Mouse (Mus musculus) kidney, embryonic 16.5 days (tissue): ENCODE results near the gene Clec16a. TPM values are rescaled to one million over a fixed set of nuclear protein-coding genes. Genes with fewer than 3 reads are reported as not detected.

Experiments used
- ATAC-seq: fragments of 200-750 bp; cut with Nextera tagmentation; 2 replicates; pipeline ENCODE4 v1.8.0; 2017; ENCODE audit warnings: moderate TSS enrichment; ENCODE audit not compliant: low FRiP score, low TSS enrichment
- H3K27ac ChIP-seq: fragments of 300-500 bp; sonication (generic); 2 replicates; pipeline ENCODE4 v1.5.1; 2014; ENCODE audit warnings: low read length
- H3K27me3 ChIP-seq: fragments of 300-500 bp; sonication (generic); 2 replicates; pipeline ENCODE4 v1.6.1; 2014; ENCODE audit warnings: low read length, control low read depth, mixed read lengths; ENCODE audit not compliant: insufficient read depth
- H3K36me3 ChIP-seq: fragments of 300-500 bp; sonication (generic); 2 replicates; pipeline ENCODE4 v1.6.1; 2014; ENCODE audit warnings: low read length, control low read depth, mixed read lengths; ENCODE audit not compliant: insufficient read depth
- H3K4me1 ChIP-seq: fragments of 300-500 bp; sonication (generic); 2 replicates; pipeline ENCODE4 v1.6.1; 2014; ENCODE audit warnings: low read length, control low read depth, mixed read lengths; ENCODE audit not compliant: insufficient read depth
- H3K4me2 ChIP-seq: fragments of 300-500 bp; sonication (generic); replicated peaks from 2 replicates; pipeline ENCODE4 v1.6.1; 2014; ENCODE audit warnings: low read depth, low read length
- H3K4me3 ChIP-seq: fragments of 300-500 bp; sonication (generic); 2 replicates; pipeline ENCODE4 v1.5.1; 2014; ENCODE audit warnings: mild to moderate bottlenecking, low read length
- H3K9ac ChIP-seq: fragments of 300-500 bp; sonication (generic); replicated peaks from 2 replicates; pipeline ENCODE4 v1.6.1; 2014; ENCODE audit warnings: low read length
- H3K9me3 ChIP-seq: fragments of 300-500 bp; sonication (generic); 2 replicates; pipeline ENCODE4 v1.6.1; 2016; ENCODE audit warnings: low read length, control low read depth
- WGBS: fragments of 180-500 bp; shearing (Covaris S2); extraction: QIAGEN DNeasy Blood & Tissue Kit; methylation state at CpG from one replicate; pipeline ENCODE4 v1.1.7; 2014; 5-methylcytosine and 5-hydroxymethylcytosine counted together
- polyA plus RNA-seq: library from polyadenylated mRNA; unstranded; fragments of >200 nt; fragmentation: Nextera tagmentation; extraction: Ambion mirVana; gene quantifications from 2 replicates; pipeline ENCODE4 v1.2.1, GENCODE M21; 2015

Gene Clec16a
- polyA plus RNA-seq, 1 experiment from 2014 or later, result 32.1 TPM

GRCm38 (mm10) chr16:10771769-10772510 is 226.8 kb downstream of the Clec16a start:
- Histone ChIP-seq H3K9ac (no peak overlapping the region), H3K9me3 (no peaks in the 10 kb centered on the region), H3K4me1 (peaks cover 20% of the 10 kb centered on the region), H3K4me3 (no peak overlapping the region), H3K27me3 (no peaks in the 10 kb centered on the region), H3K27ac (no peak overlapping the region), H3K4me2 (no peak overlapping the region), H3K36me3 (no peaks in the 10 kb centered on the region)
- 66% methylated on average over 19 of the region's 19 CpGs for WGBS
- no peak for ATAC-seq

GRCm38 (mm10) chr16:10773543-10773942 is 228.4 kb downstream of the Clec16a start:
- no peak overlapping the region for H3K4me2 ChIP-seq
- H3K4me3 ChIP-seq, result no peak overlapping the region
- no peak for ATAC-seq
- no peaks in the 10 kb centered on the region for H3K27me3 ChIP-seq
- H3K36me3 ChIP-seq, result no peaks in the 10 kb centered on the region
- no peaks in the 10 kb centered on the region for H3K9me3 ChIP-seq
- H3K9ac ChIP-seq, result no peak overlapping the region
- H3K4me1 ChIP-seq, result peaks cover 26% of the 10 kb centered on the region
- H3K27ac ChIP-seq, result no peak overlapping the region
- 81% methylated on average over 8 of the region's 8 CpGs for WGBS

GRCm38 (mm10) chr16:10774726-10775125 is 229.6 kb downstream of the Clec16a start:
- no peak overlapping the region for H3K4me2 ChIP-seq
- ATAC-seq, result no peak
- H3K36me3 ChIP-seq, result no peaks in the 10 kb centered on the region
- WGBS, result 80% methylated on average over 4 of the region's 4 CpGs
- no peak overlapping the region for H3K4me3 ChIP-seq
- no peak overlapping the region for H3K27ac ChIP-seq
- no peaks in the 10 kb centered on the region for H3K9me3 ChIP-seq
- no peaks in the 10 kb centered on the region for H3K27me3 ChIP-seq
- H3K4me1 ChIP-seq, result peaks cover 22% of the 10 kb centered on the region
- no peak overlapping the region for H3K9ac ChIP-seq

- no peaks in the 10 kb centered on the region for H3K9me3 ChIP-seq
- no peak overlapping the region for H3K4me3 ChIP-seq
- no peaks in the 10 kb centered on the region for H3K36me3 ChIP-seq
- no peak overlapping the region for H3K4me2 ChIP-seq
- H3K27ac ChIP-seq, result no peak overlapping the region
- WGBS, result 21% methylated on average over 7 of the region's 7 CpGs
- H3K27me3 ChIP-seq, result no peaks in the 10 kb centered on the region
- peak; percentile 25; the same call in 1 of the 2 replicates for ATAC-seq
- H3K9ac ChIP-seq, result no peak overlapping the region
- peaks cover 14% of the 10 kb centered on the region for H3K4me1 ChIP-seq
Measured at GRCm38 (mm10) chr16:10776322-10776721, 231.2 kb downstream of the Clec16a start.

- ATAC-seq, result no peak
- Histone ChIP-seq H3K9me3 (no peaks in the 10 kb centered on the region), H3K36me3 (no peaks in the 10 kb centered on the region), H3K27ac (no peak overlapping the region), H3K9ac (no peak overlapping the region), H3K27me3 (no peaks in the 10 kb centered on the region), H3K4me2 (no peak overlapping the region), H3K4me1 (peaks cover 26% of the 10 kb centered on the region), H3K4me3 (no peak overlapping the region)
- WGBS, result 57% methylated on average over 5 of the region's 5 CpGs
Measured at GRCm38 (mm10) chr16:10777579-10778160, 232.5 kb downstream of the Clec16a start.

GRCm38 (mm10) chr16:10780631-10781120 is 235.5 kb downstream of the Clec16a start:
- Histone ChIP-seq H3K27ac (no peak overlapping the region), H3K4me3 (no peak overlapping the region), H3K9ac (0 out of 2 replicates have a peak overlapping the region, but pooled peaks have one; percentile 31), H3K9me3 (no peaks in the 10 kb centered on the region), H3K4me2 (no peak overlapping the region), H3K27me3 (no peaks in the 10 kb centered on the region), H3K36me3 (no peaks in the 10 kb centered on the region), H3K4me1 (peaks cover 42% of the 10 kb centered on the region)
- WGBS, result 64% methylated on average over 5 of the region's 5 CpGs
- no peak for ATAC-seq

- Histone ChIP-seq H3K9me3 (no peaks in the 10 kb centered on the region), H3K36me3 (no peaks in the 10 kb centered on the region), H3K4me2 (no peak overlapping the region), H3K9ac (peak overlapping the region; percentile 42; the same call in 1 of the 2 replicates), H3K27me3 (no peaks in the 10 kb centered on the region), H3K4me1 (peaks cover 40% of the 10 kb centered on the region), H3K27ac (peak overlapping the region; percentile 29; the same call in 1 of the 2 replicates), H3K4me3 (no peak overlapping the region)
- ATAC-seq, result no peak
- 40% methylated on average over 9 of the region's 9 CpGs for WGBS
Measured at GRCm38 (mm10) chr16:10781862-10782371, 236.8 kb downstream of the Clec16a start.

- peaks cover 43% of the 10 kb centered on the region for H3K4me1 ChIP-seq
- peak overlapping the region; percentile 42 for H3K9ac ChIP-seq
Measured at GRCm38 (mm10) chr16:10782377-10783151, 237.4 kb downstream of the Clec16a start.

GRCm38 (mm10) chr16:10783152-10783434 is 238.0 kb downstream of the Clec16a start:
- peak overlapping the region; percentile 93 for H3K4me2 ChIP-seq
- H3K9me3 ChIP-seq, result no peaks in the 10 kb centered on the region
- H3K27me3 ChIP-seq, result no peaks in the 10 kb centered on the region
- 20% methylated on average over 1 of the region's 1 CpGs for WGBS
- H3K9ac ChIP-seq, result peak overlapping the region; percentile 42; the same call in 1 of the 2 replicates
- H3K36me3 ChIP-seq, result no peaks in the 10 kb centered on the region
- peak overlapping the region; percentile 75 for H3K4me3 ChIP-seq
- H3K27ac ChIP-seq, result no peak overlapping the region
- no peak for ATAC-seq
- peaks cover 38% of the 10 kb centered on the region for H3K4me1 ChIP-seq

More at GRCm38 (mm10) chr16:10782377-10783151, 237.4 kb downstream of the Clec16a start:
- WGBS, result 58% methylated on average over 6 of the region's 6 CpGs
- H3K4me3 ChIP-seq, result no peak overlapping the region; the same call in none of the 2 replicates
- H3K27ac ChIP-seq, result peak overlapping the region; percentile 29; the same call in 1 of the 2 replicates
- ATAC-seq, result no peak
- H3K36me3 ChIP-seq, result no peaks in the 10 kb centered on the region
- no peaks in the 10 kb centered on the region for H3K27me3 ChIP-seq
- H3K9me3 ChIP-seq, result no peaks in the 10 kb centered on the region
- peak overlapping the region; percentile 93; the same call in 1 of the 2 replicates for H3K4me2 ChIP-seq
